Mouse (Mus musculus) megakaryocyte-erythroid progenitor cell, adult 5 weeks (primary cell): Measurements from ENCODE around the gene Colgalt2. TPM values are rescaled to one million over a fixed set of nuclear protein-coding genes. Genes with fewer than 3 reads are reported as not detected.

Experiments
- polyA plus RNA-seq: library from polyadenylated mRNA; stranded (reverse); fragments of >175 nt; gene quantifications from 2 replicates; pipeline ENCODE4 v1.2.3, GENCODE M21; 2012

Colgalt2 gene
- not detected in 2 replicates for polyA plus RNA-seq

GRCm38 (mm10) chr1:152399790-152400555 lies at the start of gene Colgalt2:
Gene Colgalt2 (plus strand): TSS chr1:152399830.

GRCm38 (mm10) chr1:152386188-152386835 lies 13.3 kb upstream of the Colgalt2 start, which contains the start of gene Tsen15:
Gene Tsen15 (minus strand): TSS chr1:152386688.

Other genes starting within 250 kb of the Colgalt2 start
- 49.5 and 66.3 TPM in 2 replicates for gene Tsen15, start 13.1 kb upstream of the Colgalt2 start, polyA plus RNA-seq